Mouse (Mus musculus) CH12.LX (cell line): ENCODE data around the gene Cmbl. TPM values are rescaled to one million over a fixed set of nuclear protein-coding genes. Genes with fewer than 3 reads are reported as not detected.

Experiments used
- DNase-seq: peaks from one replicate; pipeline ENCODE4 v3.0.0-alpha.2; 2013; ENCODE audit errors: extremely low read depth
- H3K27ac ChIP-seq: 2 replicates; pipeline ENCODE4 v1.5.1; 2012; ENCODE audit warnings: low read depth, mild to moderate bottlenecking, control low read depth, moderate library complexity; ENCODE audit not compliant: insufficient read depth
- H3K27me3 ChIP-seq: replicated peaks from 2 replicates; pipeline ENCODE3; 2012; ENCODE audit warnings: inconsistent platforms
- H3K36me3 ChIP-seq, 2 experiments: replicated peaks in 1 of 2; 2 replicates each; pipeline versions ENCODE3 to v1.6.1; 2012; ENCODE audit warnings: inconsistent platforms in 1 of 2, low read length in 1 of 2, mild to moderate bottlenecking in 1 of 2, mixed read lengths in 1 of 2, moderate library complexity in 1 of 2; ENCODE audit not compliant: control insufficient read depth in 1 of 2, insufficient read depth in 1 of 2
- H3K4me1 ChIP-seq, 2 experiments: 2 replicates each; pipeline ENCODE4 v1.6.1; 2012; ENCODE audit warnings: inconsistent platforms in 1 of 2, moderate library complexity in 1 of 2; ENCODE audit not compliant: insufficient read depth in 2 of 2, control insufficient read depth in 1 of 2
- H3K4me2 ChIP-seq: 2 replicates; pipeline ENCODE4 v1.6.1; 2012; ENCODE audit warnings: low read depth, mild to moderate bottlenecking, control low read depth; ENCODE audit not compliant: poor library complexity, insufficient read depth, severe bottlenecking
- H3K4me3 ChIP-seq, 3 experiments: fragments of 150-350 bp in 1 of 3; sonication (generic) in 1 of 3; replicated peaks in 1 of 3; 2 replicates each; pipeline versions ENCODE3 to v1.5.1; 2011 to 2012; ENCODE audit warnings: low read depth in 2 of 3, low read length in 2 of 3, mild to moderate bottlenecking in 2 of 3, moderate library complexity in 2 of 3, control low read depth in 1 of 3, improper control_type of control experiment in 1 of 3, inconsistent platforms in 1 of 3, mixed read lengths in 1 of 3; ENCODE audit not compliant: poor library complexity in 1 of 3
- H3K79me2 ChIP-seq: replicated peaks from 2 replicates; pipeline ENCODE4 v1.6.1; 2012; ENCODE audit warnings: mild to moderate bottlenecking, moderate library complexity; ENCODE audit not compliant: control insufficient read depth, poor library complexity, insufficient read depth, severe bottlenecking; ENCODE audit errors: extremely low read depth
- H3K9ac ChIP-seq: 2 replicates; pipeline ENCODE4 v1.6.1; 2012; ENCODE audit warnings: low read depth, mild to moderate bottlenecking, control low read depth, moderate library complexity; ENCODE audit not compliant: insufficient read depth
- H3K9me3 ChIP-seq: replicated peaks from 2 replicates; pipeline ENCODE3; 2012; ENCODE audit warnings: low read length, inconsistent platforms, mixed read lengths
- CHD1 ChIP-seq: IDR thresholded peaks from 2 replicates; pipeline ENCODE4 v1.6.1; 2012; ENCODE audit warnings: low read depth, low read length, improper control_type of control experiment, inconsistent platforms
- CHD2 ChIP-seq: IDR thresholded peaks from 2 replicates; pipeline ENCODE4 v1.6.1; 2011; ENCODE audit warnings: low read length, improper control_type of control experiment
- E2F4 ChIP-seq: IDR thresholded peaks from 2 replicates; pipeline ENCODE4 v1.6.1; 2011; ENCODE audit warnings: low read depth, low read length, improper control_type of control experiment; ENCODE audit not compliant: insufficient replicate concordance
- ELF1 ChIP-seq: IDR thresholded peaks from 2 replicates; pipeline ENCODE4 v1.6.1; 2014; ENCODE audit warnings: low read depth, mild to moderate bottlenecking, inconsistent platforms, low read length, improper control_type of control experiment
- ETS1 ChIP-seq: conservative IDR thresholded peaks from 2 replicates; pipeline ENCODE4 v1.6.1; 2012; ENCODE audit warnings: low read depth, mild to moderate bottlenecking, inconsistent platforms, low read length, improper control_type of control experiment, moderate library complexity
- GABPA ChIP-seq: IDR thresholded peaks from 2 replicates; pipeline ENCODE4 v1.6.1; 2012; ENCODE audit warnings: low read depth, low read length, improper control_type of control experiment, inconsistent platforms; ENCODE audit not compliant: insufficient replicate concordance
- HCFC1 ChIP-seq: IDR thresholded peaks from 2 replicates; pipeline ENCODE4 v1.6.1; 2012; ENCODE audit warnings: low read depth, mild to moderate bottlenecking, inconsistent platforms, low read length, improper control_type of control experiment
- IRF4 ChIP-seq: IDR thresholded peaks from 2 replicates; pipeline ENCODE4 v1.6.1; 2014; ENCODE audit warnings: low read depth, mild to moderate bottlenecking, inconsistent platforms, low read length, improper control_type of control experiment
- JUN ChIP-seq: IDR thresholded peaks from 2 replicates; pipeline ENCODE4 v1.6.1; 2011; ENCODE audit warnings: low read depth, mild to moderate bottlenecking, low read length, improper control_type of control experiment, moderate library complexity; ENCODE audit not compliant: insufficient read depth
- KAT2A ChIP-seq: IDR thresholded peaks from 2 replicates; pipeline ENCODE4 v1.6.1; 2012; ENCODE audit warnings: low read length, improper control_type of control experiment, inconsistent platforms; ENCODE audit not compliant: insufficient replicate concordance
- MAX ChIP-seq: IDR thresholded peaks from 2 replicates; pipeline ENCODE4 v1.6.1; 2011; ENCODE audit warnings: low read length, improper control_type of control experiment
- MEF2A ChIP-seq: IDR thresholded peaks from 2 replicates; pipeline ENCODE4 v1.6.1; 2014; ENCODE audit warnings: low read depth, mild to moderate bottlenecking, inconsistent platforms, low read length, improper control_type of control experiment, borderline replicate concordance
- MXI1 ChIP-seq: IDR thresholded peaks from 2 replicates; pipeline ENCODE4 v1.6.1; 2011; ENCODE audit warnings: mild to moderate bottlenecking, low read depth, low read length, improper control_type of control experiment
- MYC ChIP-seq: IDR thresholded peaks from 2 replicates; pipeline ENCODE4 v1.6.1; 2011; ENCODE audit warnings: low read depth, mild to moderate bottlenecking, improper control_type of control experiment, low read length
- NELFE ChIP-seq: IDR thresholded peaks from 2 replicates; pipeline ENCODE4 v1.6.1; 2011; ENCODE audit warnings: low read depth, low read length, improper control_type of control experiment
- NRF1 ChIP-seq: IDR thresholded peaks from 2 replicates; pipeline ENCODE4 v1.6.1; 2014; ENCODE audit warnings: low read depth, mild to moderate bottlenecking, inconsistent platforms, low read length, improper control_type of control experiment, moderate library complexity
- PAX5 ChIP-seq: IDR thresholded peaks from 2 replicates; pipeline ENCODE4 v1.6.1; 2012; ENCODE audit warnings: low read length, inconsistent platforms, mixed read lengths
- POLR2A ChIP-seq: IDR thresholded peaks from 2 replicates; pipeline ENCODE4 v1.6.1; 2011; ENCODE audit warnings: low read depth, mild to moderate bottlenecking, improper control_type of control experiment, low read length
- POLR2AphosphoS2 ChIP-seq: IDR thresholded peaks from 2 replicates; pipeline ENCODE4 v1.6.1; 2011; ENCODE audit warnings: low read depth, low read length, improper control_type of control experiment
- RAD21 ChIP-seq: IDR thresholded peaks from 2 replicates; pipeline ENCODE4 v1.6.1; 2011; ENCODE audit warnings: low read depth, mild to moderate bottlenecking, low read length, improper control_type of control experiment, moderate library complexity
- RCOR1 ChIP-seq: conservative IDR thresholded peaks from 2 replicates; pipeline ENCODE4 v1.6.1; 2012; ENCODE audit warnings: low read depth, mild to moderate bottlenecking, inconsistent platforms, low read length, improper control_type of control experiment
- SIN3A ChIP-seq: IDR thresholded peaks from 2 replicates; pipeline ENCODE4 v1.6.1; 2012; ENCODE audit warnings: low read length, improper control_type of control experiment, inconsistent platforms
- TBP ChIP-seq: conservative IDR thresholded peaks from 2 replicates; pipeline ENCODE4 v1.6.1; 2011; ENCODE audit warnings: low read depth, low read length, improper control_type of control experiment
- TCF12 ChIP-seq: IDR thresholded peaks from 2 replicates; pipeline ENCODE4 v1.6.1; 2014; ENCODE audit warnings: low read depth, mild to moderate bottlenecking, inconsistent platforms, low read length, improper control_type of control experiment
- UBTF ChIP-seq: IDR thresholded peaks from 2 replicates; pipeline ENCODE4 v1.6.1; 2012; ENCODE audit warnings: low read depth, mild to moderate bottlenecking, inconsistent platforms, low read length, improper control_type of control experiment, moderate library complexity
- USF1 ChIP-seq: IDR thresholded peaks from 2 replicates; pipeline ENCODE4 v1.6.1; 2014; ENCODE audit warnings: low read depth, mild to moderate bottlenecking, inconsistent platforms, low read length, improper control_type of control experiment
- ZMIZ1 ChIP-seq: IDR thresholded peaks from 2 replicates; pipeline ENCODE4 v1.6.1; 2012; ENCODE audit warnings: low read depth, mild to moderate bottlenecking, inconsistent platforms, low read length, improper control_type of control experiment
- ZNF384 ChIP-seq: IDR thresholded peaks from 2 replicates; pipeline ENCODE4 v1.6.1; 2012; ENCODE audit warnings: low read depth, low read length, improper control_type of control experiment, inconsistent platforms
- dilution Hi-C: fragments of 300-500 bp; cut with MboI; formaldehyde crosslinking; loops from 2 replicates; pipeline ENCODE4 v1.14.3; 2020; ENCODE audit warnings: low sequenced_read_pairs; ENCODE audit not compliant: extremely low pct_unique_long_range_greater_than_20kb, extremely low pct_ligation_motif_present
- in situ Hi-C: fragments of 300-500 bp; cut with MboI; formaldehyde crosslinking; loops from 3 replicates; pipeline ENCODE4 v1.14.3; 2019; ENCODE audit warnings: low sequenced_read_pairs, low pct_ligation_motif_present, low pct_unique_long_range_greater_than_20kb, mixed read lengths
- polyA plus RNA-seq: library from polyadenylated mRNA; unstranded; fragments of >175 nt; gene quantifications from 2 replicates; pipeline ENCODE4 v1.2.1, GENCODE M21; 2012; ENCODE audit warnings: low read depth; ENCODE audit not compliant: insufficient read length
- total RNA-seq, 2 experiments: library from RNA; depleted of rRNA; stranded (reverse); fragments of 300-350 nt in 1 of 2; fragments of >200 nt in 1 of 2; gene quantifications; 2 replicates each; pipeline ENCODE4 v1.2.3; 2012 to 2014

Cmbl gene
- total and polyA plus RNA-seq, 3 experiments, result 0.27 TPM; not detected in 2

GRCm38 (mm10) chr15:31601646-31602374 lies 36.6 kb downstream of the Cmbl start, which contains the start of the genes Cct5 and Fam173b:
Gene Cct5 (minus strand): TSS chr15:31601804.
Gene Fam173b (plus strand): TSS chr15:31601852.
- in situ Hi-C loops, result no loop called here
- peak within 1 kb of the TSS; percentile 94 for H3K4me2 ChIP-seq
- DNase-seq, result peak; percentile 99
- H3K9ac ChIP-seq, result peak within 1 kb of the TSS; percentile 96
- peak within 1 kb of the TSS; percentile 84 for H3K27ac ChIP-seq
- no peaks in the 10 kb centered on the region for H3K27me3 ChIP-seq
- H3K9me3 ChIP-seq, result no peaks in the 10 kb centered on the region
- peak; percentile 77 for TF ChIP-seq TCF12
- no peak for TF ChIP-seq ETS1
- TF ChIP-seq ZNF384, result 0 out of 2 replicates have a peak, but pooled peaks have one; percentile 44
- no peak for TF ChIP-seq JUN
- peak; percentile 19; the same call in 1 of the 2 replicates for TF ChIP-seq MAX
- TF ChIP-seq MXI1, result peak; percentile 66
- peak; percentile 96 for TF ChIP-seq POLR2A
- peak; percentile 99 for TF ChIP-seq CHD2
- no peak for TF ChIP-seq UBTF
- peak; percentile 90 for TF ChIP-seq TBP
- peak; percentile 93 for TF ChIP-seq SIN3A
- no peak; the same call in 1 of the 2 replicates for TF ChIP-seq MYC
- peak; percentile 80; the same call in 1 of the 2 replicates for TF ChIP-seq ELF1
- no peak for TF ChIP-seq KAT2A
- peak; percentile 93 for TF ChIP-seq NELFE
- TF ChIP-seq USF1, result no peak
- peak; percentile 81 for TF ChIP-seq ZMIZ1
- no peak for TF ChIP-seq PAX5
- peak; percentile 92 for TF ChIP-seq NRF1
- TF ChIP-seq HCFC1, result peak; percentile 84
- 0 out of 2 replicates have a peak, but pooled peaks have one; percentile 27 for TF ChIP-seq IRF4
- peak; percentile 47 for TF ChIP-seq MEF2A
- TF ChIP-seq GABPA, result peak; percentile 13; the same call in 1 of the 2 replicates
- TF ChIP-seq RCOR1, result 0 out of 2 replicates have a peak, but pooled peaks have one; percentile 27
- TF ChIP-seq RAD21, result no peak
- peak; percentile 100 for TF ChIP-seq CHD1
- 0 out of 2 replicates have a peak, but pooled peaks have one; percentile 12 for TF ChIP-seq E2F4
- TF ChIP-seq POLR2AphosphoS2, result peak; percentile 96
- TF ChIP-seq, all 38 proteins: peak for 20
- Histone ChIP-seq H3K79me2 (peaks cover 51% of the 10 kb centered on the region), H3K4me1 (peaks cover 16 to 42% of the 10 kb centered on the region in 2 experiments), H3K36me3 (peaks cover 19 to 53% of the 10 kb centered on the region in 2 experiments), H3K4me3 (peak within 1 kb of the TSS; percentile 76 to 99 (median 85))
- dilution Hi-C loops, result no loop called here
